Mouse (Mus musculus) ZHBTc4 (cell line): ENCODE data around the gene Arpp21.
A peak's percentile ranks its signal among the peaks of the same experiment; 100 is the strongest.

ENCODE experiments used
- DNase-seq: peaks from one replicate; pipeline ENCODE4 v3.0.0-alpha.2; 2011; ENCODE audit warnings: low read depth, low spot score

Arpp21 gene

DNA sequence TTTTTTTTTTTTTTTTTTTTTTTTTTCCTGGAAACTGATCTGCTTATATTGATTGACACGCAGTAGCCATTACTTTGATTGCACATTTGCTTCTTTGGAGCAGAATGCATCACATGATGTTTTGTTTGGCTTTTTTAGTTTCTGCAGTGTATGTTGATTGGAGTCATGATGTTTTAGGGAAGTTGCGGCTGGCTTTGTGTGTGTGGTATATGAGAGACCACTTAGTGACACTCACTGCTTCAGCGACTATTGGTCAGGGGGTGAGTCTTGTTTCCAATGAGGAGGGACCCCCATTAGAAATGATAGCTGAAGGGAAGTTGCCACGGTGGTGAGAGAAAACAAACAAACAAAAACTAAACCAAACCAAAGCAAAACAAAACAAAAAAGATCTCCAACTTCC lies 55.7 kb downstream of the Arpp21 start:
- no peak for DNase-seq

DNA sequence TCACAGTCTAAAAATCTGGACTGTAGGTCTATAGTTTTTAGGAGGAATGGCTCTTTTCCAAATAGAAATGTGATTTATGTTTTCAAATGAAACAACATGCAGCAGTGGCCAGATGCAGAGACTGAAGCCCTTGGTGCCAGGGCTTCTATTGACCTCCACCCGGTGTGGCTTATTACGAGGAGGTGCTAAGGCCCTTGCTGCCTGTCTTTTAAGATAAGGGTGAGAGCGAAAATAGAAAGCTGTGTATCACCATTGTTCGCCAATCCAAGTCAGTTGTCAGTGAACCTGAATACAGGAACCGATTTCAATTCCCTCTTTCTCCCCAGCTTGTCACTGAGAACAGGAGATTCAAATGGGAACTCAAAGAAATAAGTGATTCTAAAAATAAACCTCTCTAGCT lies 57.3 kb downstream of the Arpp21 start:
- DNase-seq: no peak

DNA sequence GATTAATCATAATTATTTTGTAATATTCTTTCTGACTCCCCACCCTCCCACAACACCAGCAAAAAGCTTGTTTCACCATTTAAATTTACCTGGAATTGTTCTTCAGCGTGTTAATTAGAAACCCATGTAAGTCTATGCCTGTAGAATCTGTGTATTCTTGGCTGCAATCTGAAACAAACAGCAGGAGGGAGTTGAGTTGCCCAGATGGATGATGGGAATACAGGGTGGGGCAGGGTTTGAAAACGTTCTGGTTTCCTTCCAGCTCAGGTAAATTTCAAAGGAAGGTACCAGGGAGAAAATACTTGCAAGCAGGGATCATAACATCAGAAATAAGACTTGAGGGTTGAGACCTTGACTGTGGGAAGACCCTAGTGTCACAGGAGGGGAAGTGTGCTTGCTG lies 58.2 kb downstream of the Arpp21 start:
- no peak for DNase-seq

DNA sequence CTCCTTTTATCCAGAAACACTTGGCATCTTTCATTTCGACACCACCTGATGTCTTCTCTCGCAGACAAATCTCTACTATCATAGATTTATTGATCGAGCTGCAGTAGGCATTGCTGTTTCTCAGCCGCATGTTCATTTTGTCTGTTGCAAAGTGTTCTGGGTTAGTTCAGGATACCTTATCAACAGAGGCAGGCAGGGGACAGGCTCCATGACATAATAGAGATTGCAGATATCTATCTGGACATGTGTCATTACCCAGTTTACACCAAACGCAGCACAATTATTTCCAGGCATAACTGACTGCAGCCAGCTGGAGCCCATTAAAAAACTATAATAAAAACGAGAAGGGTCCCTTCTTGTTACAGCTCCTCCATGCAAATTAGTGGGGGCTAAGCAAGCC lies 59.4 kb downstream of the Arpp21 start:
- no peak for DNase-seq

DNA sequence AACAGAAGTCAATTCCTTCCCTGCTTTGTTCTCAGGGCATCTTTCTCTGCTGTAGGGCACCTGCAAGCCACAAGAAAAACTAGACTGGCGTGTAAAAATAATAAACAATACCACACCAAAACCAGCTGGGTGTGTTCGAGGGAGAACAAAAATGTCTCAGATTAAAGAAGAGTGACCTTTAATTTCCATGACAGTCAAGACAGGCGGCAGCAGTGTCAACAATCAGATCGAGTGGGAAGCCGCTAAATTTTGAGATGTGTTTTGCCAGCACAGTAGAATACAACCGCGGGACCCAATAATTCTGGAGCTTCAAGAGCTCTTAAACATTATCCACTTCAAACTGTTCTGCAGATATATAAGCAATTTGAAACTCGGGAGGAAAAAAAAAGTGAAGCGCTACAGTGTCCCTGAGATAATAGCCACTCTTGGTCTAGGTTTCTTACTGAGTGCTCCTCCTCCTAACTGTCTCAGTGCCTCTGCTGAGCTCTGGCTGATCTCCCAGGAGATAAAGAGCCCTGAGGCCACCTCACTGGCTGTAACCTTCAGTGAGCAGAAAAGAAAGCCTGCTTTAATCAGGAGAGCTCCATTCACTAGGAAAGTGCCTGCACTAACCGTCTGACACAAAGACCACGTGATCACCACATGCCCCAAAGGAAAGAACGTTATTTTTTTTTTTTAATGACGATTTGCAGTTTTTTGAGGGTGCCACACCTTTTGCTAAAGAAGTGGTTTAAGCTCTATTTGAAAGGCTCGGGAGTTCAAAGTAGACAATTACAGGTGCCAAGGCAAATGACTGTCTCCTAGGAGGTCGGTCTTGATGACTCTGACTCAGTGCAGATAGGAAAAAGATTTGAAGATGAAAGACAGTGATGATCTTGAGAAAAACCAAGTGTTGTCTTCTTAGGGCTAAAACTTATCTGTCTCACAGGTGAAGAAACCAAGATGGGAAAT lies 61.1 kb downstream of the Arpp21 start:
- DNase-seq: peak; percentile 52

DNA sequence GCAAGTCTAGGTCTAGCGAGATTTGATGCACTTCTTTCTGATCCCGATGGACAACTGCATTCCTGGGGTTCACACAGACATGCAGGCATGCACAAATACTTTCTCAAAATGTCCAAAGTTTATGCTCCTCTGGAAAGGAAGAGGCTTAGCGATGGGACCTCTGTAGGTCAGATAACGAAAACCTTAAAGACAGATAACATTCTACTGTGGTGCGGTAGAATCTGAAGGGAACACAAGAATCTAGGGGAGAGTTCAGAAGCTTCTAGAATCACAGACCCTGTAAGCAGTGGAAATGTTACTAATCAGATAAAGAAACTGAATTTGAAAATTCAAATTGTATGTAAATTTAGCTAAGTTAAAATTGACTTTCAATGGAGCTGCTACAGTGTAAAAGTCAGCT lies 62.0 kb downstream of the Arpp21 start:
- DNase-seq: no peak

DNA sequence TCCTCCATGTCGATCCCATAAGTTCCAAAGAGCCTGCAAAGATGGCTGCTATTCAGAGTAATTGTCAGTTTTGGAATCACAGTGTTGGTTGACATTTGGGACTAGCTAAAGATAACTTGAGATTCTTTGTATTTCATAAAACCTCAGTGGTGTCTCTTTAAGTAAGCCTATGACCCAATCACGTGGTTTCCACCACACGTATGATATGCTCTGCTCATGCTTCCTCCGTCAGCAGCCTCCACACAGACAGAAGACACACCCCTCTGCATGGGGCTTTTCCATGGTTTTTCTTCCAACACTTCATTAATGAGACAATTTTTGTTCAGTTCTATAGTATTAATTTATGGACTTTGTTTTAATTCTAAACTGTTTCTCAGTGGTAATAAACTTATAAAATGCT lies 71.1 kb downstream of the Arpp21 start:
- no peak for DNase-seq

DNA sequence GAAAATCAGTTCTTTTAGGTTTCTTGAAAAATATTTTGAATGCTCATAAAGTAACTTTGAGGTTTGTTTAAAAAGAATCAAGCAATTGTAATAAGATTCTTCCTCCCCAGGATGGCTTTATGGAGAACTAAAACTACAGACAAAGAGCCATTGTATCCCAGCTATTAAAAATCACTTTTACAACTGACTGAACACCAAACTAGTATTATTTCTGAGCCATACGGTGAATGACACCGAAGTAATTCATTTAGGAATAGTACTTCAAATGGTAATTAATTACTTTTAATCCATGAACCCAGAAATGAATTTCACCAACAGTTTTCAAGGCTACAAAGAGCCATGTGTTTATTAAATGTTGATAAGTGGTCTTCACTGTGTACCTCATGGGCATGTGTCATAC lies 74.8 kb downstream of the Arpp21 start:
- DNase-seq: no peak

DNA sequence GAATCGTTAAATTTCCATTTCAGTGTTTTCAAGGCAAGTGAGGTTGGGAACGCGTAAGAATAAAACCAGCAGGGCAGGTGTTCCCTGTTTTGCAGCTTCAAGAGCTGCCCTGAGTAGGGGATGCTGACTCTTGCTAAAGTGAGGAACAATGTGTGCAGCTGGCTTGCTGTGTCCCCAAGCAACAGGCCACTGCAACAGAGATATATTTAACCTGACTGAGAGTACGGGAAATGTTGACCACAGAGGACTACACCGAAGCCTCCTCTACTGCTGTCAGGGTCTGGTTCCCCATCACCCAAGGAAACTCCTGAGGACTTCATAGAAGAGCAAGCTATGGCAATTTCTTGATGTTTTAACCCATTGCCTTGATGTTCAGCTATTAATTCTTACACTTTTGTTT lies 81.8 kb downstream of the Arpp21 start:
- DNase-seq: no peak

DNA sequence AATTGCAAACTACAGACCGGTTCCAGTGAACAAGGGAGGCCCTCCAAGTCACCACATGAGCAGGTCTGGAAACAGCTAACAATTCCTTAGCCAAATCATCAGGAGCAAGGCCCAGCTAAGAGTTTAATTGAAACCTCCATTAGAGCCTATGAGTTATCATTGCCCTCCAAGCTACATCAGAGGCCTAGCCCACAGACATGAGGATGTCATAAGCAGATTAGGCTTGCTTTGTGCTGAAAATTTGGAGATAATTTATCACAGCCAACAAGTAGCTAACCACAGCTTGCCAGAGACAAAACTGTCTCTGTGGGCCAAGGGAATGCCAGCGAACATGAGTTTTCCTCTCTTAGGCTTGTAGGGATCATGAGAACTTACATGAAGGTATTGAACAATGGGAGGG lies 83.0 kb downstream of the Arpp21 start:
- no peak for DNase-seq

DNA sequence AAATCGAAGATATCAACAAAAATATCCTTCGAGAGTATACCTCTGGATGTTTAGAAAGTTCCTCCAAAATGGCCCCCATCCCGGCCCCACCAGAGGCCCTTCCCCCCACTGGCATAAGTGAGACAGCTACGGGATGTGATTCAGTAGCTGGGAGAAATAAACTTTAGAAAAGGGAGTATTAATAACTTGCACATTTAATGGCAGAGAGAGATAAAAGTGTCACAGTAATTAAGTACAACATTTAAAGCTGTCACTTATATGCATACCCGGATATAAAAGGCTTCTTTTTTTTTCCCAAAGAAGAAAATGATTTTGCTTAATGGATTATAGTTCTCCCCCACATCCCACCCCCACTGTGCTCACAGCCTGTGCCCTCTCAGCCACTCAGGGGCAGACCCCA lies 84.6 kb downstream of the Arpp21 start:
- DNase-seq: no peak

DNA sequence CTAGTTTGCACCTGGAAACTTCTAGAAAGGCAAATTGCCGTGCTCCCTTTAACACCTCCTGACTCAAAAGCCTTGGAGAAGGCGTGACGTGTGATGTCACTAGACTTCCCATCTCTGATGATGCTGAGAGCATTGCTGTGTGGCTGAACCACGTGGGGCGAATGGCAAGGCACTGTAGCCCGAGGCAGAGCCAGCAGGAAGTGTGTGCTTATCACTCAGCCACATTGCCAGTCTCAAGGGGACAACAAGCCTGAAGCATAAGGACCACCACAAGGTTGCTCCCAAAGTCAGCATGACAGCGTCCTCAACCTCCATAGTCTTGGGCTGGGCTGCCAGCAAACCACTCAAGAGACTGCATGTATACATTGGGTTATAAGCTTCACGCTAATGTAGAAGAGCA lies 95.1 kb downstream of the Arpp21 start:
- no peak for DNase-seq

DNA sequence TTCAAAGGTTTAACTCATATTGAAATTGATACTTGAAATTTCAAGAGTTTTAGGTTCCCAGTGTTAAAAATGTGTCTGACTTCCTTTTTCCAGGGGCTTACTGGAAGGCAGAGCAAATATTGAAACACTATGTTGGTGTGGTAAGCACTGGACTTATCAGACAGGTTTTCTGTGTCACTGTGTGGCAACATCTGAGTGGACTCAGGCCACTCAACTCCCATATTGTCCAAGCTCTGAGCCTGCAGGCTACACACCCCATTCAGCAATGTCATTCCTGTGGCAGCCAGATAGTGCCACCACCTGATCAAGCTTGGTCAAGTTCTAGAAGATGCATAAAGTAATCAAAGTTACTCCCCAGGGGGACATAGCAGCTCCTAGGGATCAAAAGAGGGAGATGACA lies 97.9 kb downstream of the Arpp21 start:
- DNase-seq: no peak

DNA sequence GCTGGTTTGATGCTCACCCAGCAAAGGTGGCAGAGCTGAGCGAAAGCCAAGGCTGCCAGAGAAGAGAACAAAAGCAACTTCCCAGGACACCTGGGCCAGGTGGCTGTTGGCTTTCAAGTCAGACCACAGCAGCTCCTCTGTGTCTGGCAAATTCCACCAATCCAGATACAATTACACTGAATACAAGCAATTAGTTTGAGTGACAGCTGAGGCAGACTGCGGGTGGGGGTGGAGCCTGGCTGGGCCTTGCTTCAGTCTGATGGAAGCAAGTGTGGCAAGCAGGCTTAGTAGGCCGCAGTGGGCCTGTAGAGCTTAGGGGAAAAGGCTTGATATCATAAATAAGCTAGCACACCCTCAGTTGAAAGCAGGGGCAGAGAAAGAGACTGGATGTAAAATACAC lies 104.9 kb downstream of the Arpp21 start:
- peak; percentile 26 for DNase-seq

DNA sequence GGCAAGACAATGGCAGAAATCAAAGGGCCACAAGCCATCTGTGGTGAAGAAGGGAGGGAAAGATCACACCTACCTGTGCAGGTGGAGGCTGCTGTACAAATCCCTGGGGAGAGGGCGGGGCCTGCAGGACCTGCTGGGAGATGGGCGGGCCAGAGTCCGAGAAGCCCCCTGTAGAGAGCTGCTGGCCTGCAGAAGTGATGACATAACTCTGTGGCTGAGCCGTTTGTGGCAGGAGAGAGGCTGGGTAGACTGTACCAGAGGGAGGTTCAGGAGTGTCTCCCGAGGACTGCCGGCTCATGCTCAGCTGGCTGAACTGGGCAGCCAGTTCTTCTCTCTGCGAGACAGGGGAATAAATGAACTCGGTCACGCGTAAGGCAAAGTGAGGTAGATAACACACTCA lies 111.1 kb downstream of the Arpp21 start:
- DNase-seq: peak; percentile 16

DNA sequence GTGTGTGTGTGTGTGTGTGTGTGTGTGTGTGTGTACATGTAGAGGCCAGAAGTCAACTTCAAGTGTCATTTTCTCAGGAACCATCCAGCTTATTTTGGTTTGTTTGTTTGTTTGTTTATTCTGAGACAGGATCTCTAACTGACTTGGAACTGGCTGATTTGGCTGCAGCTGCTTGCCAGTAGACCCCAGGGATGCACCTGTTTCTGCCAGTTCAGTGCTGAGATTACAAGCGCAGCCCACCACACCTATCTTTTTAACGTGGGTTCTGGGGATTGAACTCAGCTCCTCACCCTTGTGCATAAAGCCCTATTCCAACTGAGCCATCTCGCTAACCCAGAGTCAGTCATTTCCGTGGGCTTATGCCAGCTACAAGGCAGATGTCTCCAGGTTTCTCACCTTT lies 111.6 kb downstream of the Arpp21 start:
- DNase-seq: no peak

DNA sequence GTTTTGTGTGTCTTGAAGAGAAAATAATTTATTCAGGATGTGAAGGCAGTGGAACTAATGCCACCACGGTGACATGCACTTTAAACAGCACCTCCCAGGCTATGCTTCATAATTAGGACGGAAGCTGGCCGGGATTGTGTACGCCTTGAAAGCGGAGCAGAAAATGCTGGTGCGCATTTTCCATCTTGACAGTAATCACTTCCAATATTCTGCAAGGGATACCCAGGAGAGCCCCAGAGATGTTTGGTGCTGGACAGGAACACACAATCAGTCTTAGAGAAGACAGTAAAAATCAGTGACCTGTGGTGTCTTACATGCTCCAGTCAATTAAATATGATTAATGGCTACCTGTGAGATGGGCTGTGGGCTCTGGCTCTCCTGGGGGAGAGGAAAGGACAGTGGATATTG lies 112.3 kb downstream of the Arpp21 start:
- DNase-seq: no peak

DNA sequence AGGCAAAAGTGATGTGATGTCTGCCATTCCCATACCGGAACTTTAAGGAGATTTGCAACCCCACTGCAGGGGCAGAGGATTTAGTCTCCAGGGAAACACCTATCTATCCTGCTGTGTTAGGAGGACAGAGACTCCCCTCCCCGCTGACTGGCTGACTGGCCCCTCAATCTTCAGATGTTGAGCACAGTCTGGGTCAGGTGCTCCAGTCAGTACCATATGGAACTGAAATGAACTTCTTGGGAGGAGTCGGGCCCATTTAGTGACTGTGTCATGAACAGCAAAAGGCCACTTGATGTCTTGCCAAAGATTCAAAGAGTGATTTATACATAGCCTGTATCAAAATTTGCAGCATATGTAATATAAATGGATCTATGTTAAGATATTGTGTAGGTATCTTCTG lies 116.2 kb downstream of the Arpp21 start:
- DNase-seq: no peak

DNA sequence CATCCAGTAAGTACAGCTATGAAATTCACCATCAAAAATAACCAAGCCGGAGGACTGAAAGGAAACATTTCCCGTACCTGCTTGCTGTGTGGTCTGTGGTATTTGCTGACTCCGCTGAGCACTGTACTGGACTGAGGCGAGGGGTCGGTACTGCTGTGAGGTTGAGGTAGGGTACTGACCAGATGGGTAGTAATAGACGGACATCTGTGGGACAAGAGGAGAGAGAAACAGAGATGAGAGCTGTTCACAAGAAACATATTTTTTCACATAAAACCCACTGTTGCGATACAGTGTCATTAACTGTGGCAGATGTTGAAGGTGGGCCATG lies 116.7 kb downstream of the Arpp21 start:
- no peak for DNase-seq

DNA sequence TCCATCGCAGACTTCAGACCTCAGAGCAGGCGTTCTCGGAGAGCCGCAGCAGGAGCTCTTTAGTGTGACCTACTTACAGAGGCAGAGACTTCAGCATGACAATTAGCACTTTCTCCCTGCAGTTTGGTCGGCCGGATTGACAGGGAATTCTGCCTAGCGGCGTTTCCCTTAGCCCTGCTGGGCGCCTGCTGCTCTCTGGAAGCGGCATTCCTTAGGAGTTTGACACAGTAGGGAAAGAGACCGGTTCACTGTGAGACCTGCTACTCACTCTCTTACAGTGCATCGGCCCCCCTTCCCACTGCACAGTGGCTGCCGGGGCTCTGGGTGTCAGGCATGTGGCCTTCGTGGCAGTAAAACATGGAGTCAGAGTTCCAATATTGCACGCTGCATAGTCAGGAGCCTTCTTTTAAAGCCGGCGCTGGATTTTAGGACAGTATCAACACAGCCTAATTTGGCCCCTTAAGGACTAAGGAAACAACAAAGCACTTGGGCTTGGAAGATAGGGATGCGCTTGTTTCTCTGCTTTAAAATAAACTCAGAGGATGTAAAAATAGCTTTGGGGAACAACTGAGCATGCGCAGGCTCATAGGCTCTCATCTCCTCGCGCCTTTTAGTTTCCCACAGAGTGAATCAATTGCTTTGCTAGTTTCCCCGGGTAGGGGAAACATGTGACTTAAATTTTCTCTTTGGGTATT lies 117.2 kb downstream of the Arpp21 start:
- peak; percentile 91 for DNase-seq

DNA sequence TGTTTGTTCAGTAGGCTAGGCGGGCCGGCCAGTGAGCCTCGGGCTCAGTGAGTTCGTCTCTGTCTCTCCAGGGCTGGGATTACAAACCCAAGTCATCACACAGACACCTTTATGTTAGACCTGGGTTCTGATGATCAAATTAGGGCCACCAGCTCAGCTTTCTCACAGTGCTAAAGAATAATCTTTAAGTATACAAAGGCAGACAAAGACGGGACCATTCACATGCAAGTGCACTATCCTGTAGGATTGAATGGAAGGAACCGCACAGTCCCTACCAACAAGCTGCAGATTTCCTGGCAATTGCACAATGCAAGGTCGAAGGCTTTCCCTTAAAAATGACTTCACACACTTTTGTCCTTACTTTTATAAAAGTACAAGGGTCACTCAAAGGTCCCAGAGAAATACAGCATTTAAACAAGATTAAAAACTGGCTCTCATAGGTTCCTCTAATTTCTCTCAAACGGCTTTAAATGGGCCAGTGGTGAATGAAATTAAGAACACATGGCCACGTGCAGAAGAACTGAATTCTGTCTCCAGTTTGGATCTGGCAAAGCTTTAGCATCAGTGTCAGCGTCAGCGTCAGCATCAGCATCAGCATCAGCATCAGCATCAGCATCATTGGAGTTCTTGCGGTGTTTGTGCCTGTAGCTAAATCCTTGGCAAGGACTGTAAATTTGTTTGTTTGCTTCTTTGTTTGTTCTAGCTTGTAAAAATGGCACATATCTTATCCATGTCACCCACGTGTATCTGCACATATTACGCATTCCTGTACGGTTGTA lies 117.9 kb downstream of the Arpp21 start:
- DNase-seq: peak; percentile 59

DNA sequence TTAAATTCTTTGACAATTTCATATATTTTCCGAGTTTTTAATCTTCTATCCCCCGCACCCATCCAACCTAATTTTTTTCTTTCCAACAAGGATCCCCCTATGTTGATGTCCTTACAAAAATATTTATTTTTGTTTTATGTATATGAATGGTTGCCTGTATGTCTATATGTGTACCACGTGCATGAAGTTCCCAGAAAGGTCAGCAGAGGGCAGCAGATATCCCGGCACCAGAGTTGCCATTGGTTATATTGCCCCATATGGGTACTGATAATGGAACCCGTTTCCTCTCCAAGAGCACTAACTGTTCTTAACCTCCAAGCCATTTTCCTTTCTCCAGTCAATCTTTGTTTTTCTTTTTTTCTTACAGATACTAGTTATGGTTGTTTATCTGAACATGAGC lies 124.1 kb downstream of the Arpp21 start:
- DNase-seq: peak; percentile 61

DNA sequence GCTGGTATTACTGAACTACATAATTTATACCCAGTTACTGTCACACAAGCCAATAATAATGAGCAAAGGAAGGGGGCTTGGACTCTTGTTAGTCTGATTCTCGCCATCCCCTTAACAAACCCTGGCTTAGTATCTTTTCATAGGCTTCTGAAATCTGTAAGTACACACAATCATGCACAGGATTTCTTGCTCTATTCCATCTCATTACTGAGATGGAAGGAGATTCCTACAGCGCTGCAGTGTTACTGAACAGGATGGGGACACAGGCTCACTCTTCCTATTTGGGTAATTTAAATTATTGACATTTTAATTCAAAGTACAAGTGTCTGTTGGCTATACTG lies 132.9 kb downstream of the Arpp21 start:
- DNase-seq: no peak
